Comparison of ENCODE assay signal across 11 mouse cellular contexts in genomic region chr2:117228601-117229125, GRCm38 (mm10). TPM values are rescaled to one million over a fixed set of nuclear protein-coding genes. Genes with fewer than 3 reads are reported as not detected.
DNase-seq lines count a peak whose midpoint lies in the region; ATAC-seq and TF ChIP-seq lines count a peak whose summit lies in the region.
"Had no signal": no experiment of that assay in that cellular context is flagged by ENCODE, and none has a peak within 500 bp of the region (broad histone marks: within the 10 kb centered on the region; RNA-seq: fewer than 3 reads in every experiment).

No protein-coding gene starts in this region.

- no peaks in the 10 kb centered on the region for H3K36me3 ChIP-seq in kidney, adult 2 months (ENCODE audit: control insufficient read depth, insufficient read depth, low read length)
- H3K36me3 ChIP-seq in forebrain, embryonic 14.5 days (ENCODE audit: control insufficient read depth, insufficient read depth, low read length), result no peaks in the 10 kb centered on the region
- H3K36me3 ChIP-seq: limb, embryonic 13.5 days had no signal

- TF ChIP-seq CTCF in kidney, adult 2 months (conservative IDR thresholded peaks at IDR 0.05; ENCODE audit: insufficient read depth, insufficient read length, low read depth, low read length), result no peak
- no peak for TF ChIP-seq CTCF in left cerebral cortex, adult 2 months (IDR thresholded peaks at IDR 0.05)

- intact Hi-C loops in left cerebral cortex, adult 2 months (cut with DNase I), result loop anchor here (10.0 kb wide), 1 partner anchor 214 kb away; no protein-coding TSS in a partner anchor

- peak overlapping the region; percentile 4; the same call in 1 of the 2 replicates for H3K4me2 ChIP-seq in forebrain, embryonic 14.5 days (ENCODE audit: low read length)
- H3K4me2 ChIP-seq: limb, embryonic 13.5 days had no signal

- no peak for TF ChIP-seq POLR2A in kidney, adult 2 months (IDR thresholded peaks at IDR 0.05; ENCODE audit: low read depth, low read length)

- peak; percentile 66; the same call in 1 of the 2 replicates for ATAC-seq in forebrain, embryonic 14.5 days

- H3K4me1 ChIP-seq in kidney, adult 2 months (ENCODE audit: control insufficient read depth, insufficient read depth, low read length), result no peaks in the 10 kb centered on the region; the same call in 1 of the 2 replicates
- H3K4me1 ChIP-seq in forebrain, embryonic 14.5 days (ENCODE audit: control insufficient read depth, insufficient read depth, low read length), result no peaks in the 10 kb centered on the region

- WGBS in kidney, adult 2 months, result 48% methylated on average over 11 of the region's 11 CpGs
- 45% methylated on average over 11 of the region's 11 CpGs for WGBS in forebrain, embryonic 14.5 days

- no peak overlapping the region for H3K4me3 ChIP-seq in kidney, adult 2 months (ENCODE audit: insufficient read depth, low read depth, low read length)
- no peak overlapping the region for H3K4me3 ChIP-seq in forebrain, embryonic 14.5 days (ENCODE audit: low read depth, low read length)
- H3K4me3 ChIP-seq in left cerebral cortex, adult 2 months, result no peak overlapping the region
- H3K4me3 ChIP-seq: limb, embryonic 13.5 days had no signal

- H3K27me3 ChIP-seq in kidney, adult 2 months (replicated peaks; ENCODE audit: control insufficient read depth, insufficient read depth, low read length), result no peaks in the 10 kb centered on the region
- H3K27me3 ChIP-seq in forebrain, embryonic 14.5 days (replicated peaks; ENCODE audit: control insufficient read depth, insufficient read depth, low read length), result no peaks in the 10 kb centered on the region

- no peak overlapping the region for H3K9ac ChIP-seq in forebrain, embryonic 14.5 days (ENCODE audit: low read length)
- H3K9ac ChIP-seq: limb, embryonic 13.5 days had no signal

- DNase-seq in kidney, postnatal 10 days, result peak; percentile 14
- no peak for DNase-seq in kidney, adult 2 months
- DNase-seq in forebrain, embryonic 14.5 days (ENCODE audit: low spot score), result peak; percentile 55
- peak in 1 of 2 experiments; percentile 28 for DNase-seq in left cerebral cortex, adult 2 months (ENCODE audit: extremely low spot score in 1 of 2, low spot score in 2 of 2)
- peak; percentile 39 to 48 for DNase-seq in right cerebral cortex, adult 2 months (ENCODE audit: low spot score in 2 of 2)
- DNase-seq in spleen, adult 18-20 months, result no peak
- DNase-seq in layer of hippocampus, adult 9-10 months (ENCODE audit: low spot score), result no peak
- DNase-seq in B cell, adult 2 months, result no peak
- DNase-seq: cerebellum, adult 9-11 months; kidney, adult 11 months had no signal

- H3K27ac ChIP-seq in kidney, adult 2 months (ENCODE audit: insufficient read depth, low read depth, low read length), result no peak overlapping the region
- peak overlapping the region; percentile 33; the same call in 1 of the 2 replicates for H3K27ac ChIP-seq in forebrain, embryonic 14.5 days (ENCODE audit: low read depth, low read length)
- H3K27ac ChIP-seq in left cerebral cortex, adult 2 months, result peak overlapping the region; percentile 15; the same call in 1 of the 2 replicates
- H3K27ac ChIP-seq: limb, embryonic 13.5 days had no signal

- H3K9me3 ChIP-seq in forebrain, embryonic 14.5 days (replicated peaks; ENCODE audit: control insufficient read depth, low read length), result no peaks in the 10 kb centered on the region
- H3K9me3 ChIP-seq: limb, embryonic 13.5 days had no signal

RNA-seq across cellular contexts. Expression of gene Fam98b, which starts 20.9 kb away (rescaled TPM):
- 5.5 and 7.6 TPM in 2 replicates for polyA plus RNA-seq in kidney, adult 2 months (2012; rRNA removed)
- 10.3 and 10.8 TPM in 2 replicates for polyA plus RNA-seq in forebrain, embryonic 14.5 days (2014; fragmentation: Nextera tagmentation; extraction: Ambion mirVana)
- 10 to 100 TPM; 53.6 to 54.5 TPM for total RNA-seq in left cerebral cortex, adult 2 months (2021)

Comparison
In these comparisons a context has a peak if more than half of its experiments do, and no peak if none do; other contexts are left out.
1. DNase-seq: peak in kidney, postnatal 10 days (single experiment), forebrain, embryonic 14.5 days (single experiment) and right cerebral cortex, adult 2 months (2 of 2); none in kidney, adult 2 months (single experiment), spleen, adult 18-20 months (0 of 2), layer of hippocampus, adult 9-10 months (single experiment) and B cell, adult 2 months (0 of 2).